Mouse (Mus musculus) stomach, embryonic 14.5 days (tissue): ENCODE data around the gene Ube2g1. TPM values are rescaled to one million over a fixed set of nuclear protein-coding genes. Genes with fewer than 3 reads are reported as not detected.

ENCODE experiments used
- ATAC-seq: fragments of 200-750 bp; cut with Nextera tagmentation; 2 replicates; pipeline ENCODE4 v1.8.0; 2017; ENCODE audit warnings: low read depth, moderate TSS enrichment; ENCODE audit not compliant: insufficient number of reproducible peaks, insufficient read depth, low FRiP score
- H3K27ac ChIP-seq: fragments of 300-500 bp; sonication (generic); 2 replicates; pipeline ENCODE4 v1.5.1; 2014; ENCODE audit warnings: mild to moderate bottlenecking, low read length, moderate library complexity, mixed read lengths
- H3K27me3 ChIP-seq: fragments of 300-500 bp; sonication (generic); 2 replicates; pipeline ENCODE4 v1.6.1; 2014; ENCODE audit warnings: low read length, control low read depth, mixed read lengths; ENCODE audit not compliant: control insufficient read depth, insufficient read depth
- H3K36me3 ChIP-seq: fragments of 300-500 bp; sonication (generic); 2 replicates; pipeline ENCODE4 v1.6.1; 2014; ENCODE audit warnings: mild to moderate bottlenecking, control low read depth, low read length, moderate library complexity, mixed read lengths; ENCODE audit not compliant: control insufficient read depth, insufficient read depth
- H3K4me1 ChIP-seq: fragments of 300-500 bp; sonication (generic); 2 replicates; pipeline ENCODE4 v1.6.1; 2014; ENCODE audit warnings: low read length, control low read depth, mixed read lengths; ENCODE audit not compliant: control insufficient read depth, insufficient read depth
- H3K4me2 ChIP-seq: fragments of 300-500 bp; sonication (generic); replicated peaks from 2 replicates; pipeline ENCODE4 v1.6.1; 2014; ENCODE audit warnings: low read depth, low read length, control low read depth
- H3K4me3 ChIP-seq: fragments of 300-500 bp; sonication (generic); 2 replicates; pipeline ENCODE4 v1.5.1; 2014; ENCODE audit warnings: low read depth, low read length, control low read depth
- H3K9ac ChIP-seq: fragments of 300-500 bp; sonication (generic); replicated peaks from 2 replicates; pipeline ENCODE4 v1.6.1; 2014; ENCODE audit warnings: low read depth, mild to moderate bottlenecking, control low read depth, low read length, moderate library complexity, mixed read lengths
- H3K9me3 ChIP-seq: fragments of 300-500 bp; sonication (generic); 2 replicates; pipeline ENCODE4 v1.6.1; 2016; ENCODE audit warnings: low read depth, low read length, control low read depth; ENCODE audit not compliant: control insufficient read depth
- WGBS: fragments of 180-500 bp; shearing (Covaris S2); extraction: QIAGEN DNeasy Blood & Tissue Kit; methylation state at CpG from one replicate; pipeline ENCODE4 v1.1.7; 2014; 5-methylcytosine and 5-hydroxymethylcytosine counted together
- polyA plus RNA-seq: library from polyadenylated mRNA; unstranded; fragments of >200 nt; fragmentation: Nextera tagmentation; extraction: Ambion mirVana; gene quantifications from 2 replicates; pipeline ENCODE4 v1.2.1, GENCODE M21; 2014

Ube2g1 gene
- polyA plus RNA-seq, 1 experiment from 2014 or later, result 70.1 TPM

DNA sequence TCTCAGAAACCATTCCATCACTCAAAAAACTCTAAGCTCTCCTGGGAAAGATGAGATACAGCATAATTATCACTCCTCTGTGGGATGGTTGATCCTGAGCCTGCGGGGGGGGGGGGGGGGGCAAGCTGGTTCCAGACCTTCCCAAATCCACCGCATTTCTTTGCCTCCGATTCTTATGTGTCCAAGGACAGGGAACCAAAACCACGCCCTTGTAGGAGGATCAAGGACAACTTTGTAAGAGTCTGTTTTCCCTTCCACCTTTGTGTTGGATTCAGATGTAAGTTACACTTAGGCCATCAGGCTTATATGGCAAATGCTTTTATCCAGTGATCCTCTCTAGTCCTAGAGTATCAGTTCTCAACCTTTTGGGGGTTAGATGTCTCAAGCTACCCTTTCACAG is 8.8 kb downstream of the Ube2g1 start:
- H3K27ac ChIP-seq, result no peak overlapping the region
- H3K4me3 ChIP-seq, result no peak overlapping the region
- WGBS, result 81% methylated on average over 4 of the region's 4 CpGs
- peaks cover 3% of the 10 kb centered on the region; the same call in 1 of the 2 replicates for H3K36me3 ChIP-seq
- H3K9me3 ChIP-seq, result no peaks in the 10 kb centered on the region
- H3K27me3 ChIP-seq, result no peaks in the 10 kb centered on the region
- H3K4me2 ChIP-seq, result no peak overlapping the region
- ATAC-seq, result no peak
- H3K9ac ChIP-seq, result no peak overlapping the region
- no peaks in the 10 kb centered on the region for H3K4me1 ChIP-seq

DNA sequence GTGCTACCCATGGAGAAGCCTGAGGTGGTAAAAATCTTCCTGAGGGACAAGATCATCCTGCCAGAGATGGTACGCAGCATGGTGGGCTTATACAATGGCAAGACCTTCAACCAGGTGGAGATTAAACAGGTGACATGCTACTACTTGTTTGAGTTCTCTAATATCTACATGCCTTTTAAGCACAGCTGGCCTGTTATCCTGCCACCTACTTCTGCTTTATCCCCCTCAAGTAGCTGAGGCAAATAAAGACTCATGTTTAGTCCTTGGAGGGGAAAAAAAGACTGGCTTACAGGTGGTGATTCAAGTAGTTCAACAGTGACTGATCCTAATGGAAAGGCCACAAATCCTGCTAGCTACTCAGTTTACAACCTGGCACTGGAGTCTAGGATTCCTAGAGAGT is 11.4 kb downstream of the Ube2g1 start:
- 93% methylated on average over 1 of the region's 1 CpGs for WGBS
- no peak overlapping the region for H3K27ac ChIP-seq
- no peaks in the 10 kb centered on the region for H3K4me1 ChIP-seq
- H3K9ac ChIP-seq, result no peak overlapping the region
- peaks cover 3% of the 10 kb centered on the region; the same call in 1 of the 2 replicates for H3K36me3 ChIP-seq
- no peak overlapping the region for H3K4me2 ChIP-seq
- no peaks in the 10 kb centered on the region for H3K9me3 ChIP-seq
- ATAC-seq, result no peak
- no peak overlapping the region for H3K4me3 ChIP-seq
- no peaks in the 10 kb centered on the region for H3K27me3 ChIP-seq

DNA sequence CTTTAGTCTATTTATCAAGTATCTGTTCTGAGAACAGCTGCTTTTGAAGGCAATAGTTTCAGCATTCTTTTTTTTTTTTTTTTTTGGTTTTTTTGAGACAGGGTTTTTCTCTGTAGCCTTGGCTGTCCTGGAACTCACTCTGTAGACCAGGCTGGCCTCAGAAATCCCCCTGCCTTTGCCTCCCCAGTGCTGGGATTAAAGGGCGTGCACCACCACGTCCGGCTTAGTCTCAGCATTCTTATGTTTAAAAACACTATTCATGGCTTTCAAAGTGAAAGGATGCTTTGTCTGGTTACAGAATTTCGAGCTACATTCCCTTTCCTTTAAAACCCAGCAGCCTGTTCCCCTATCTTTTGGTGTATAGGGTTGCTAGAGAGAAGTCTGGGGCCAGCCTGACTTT is 35.6 kb downstream of the Ube2g1 start:
- H3K9me3 ChIP-seq, result no peaks in the 10 kb centered on the region
- WGBS, result 61% methylated on average over 4 of the region's 4 CpGs
- no peak overlapping the region for H3K4me2 ChIP-seq
- H3K9ac ChIP-seq, result no peak overlapping the region
- no peak overlapping the region for H3K27ac ChIP-seq
- no peak overlapping the region for H3K4me3 ChIP-seq
- H3K4me1 ChIP-seq, result no peaks in the 10 kb centered on the region
- no peaks in the 10 kb centered on the region for H3K27me3 ChIP-seq
- H3K36me3 ChIP-seq, result no peaks in the 10 kb centered on the region
- no peak for ATAC-seq

DNA sequence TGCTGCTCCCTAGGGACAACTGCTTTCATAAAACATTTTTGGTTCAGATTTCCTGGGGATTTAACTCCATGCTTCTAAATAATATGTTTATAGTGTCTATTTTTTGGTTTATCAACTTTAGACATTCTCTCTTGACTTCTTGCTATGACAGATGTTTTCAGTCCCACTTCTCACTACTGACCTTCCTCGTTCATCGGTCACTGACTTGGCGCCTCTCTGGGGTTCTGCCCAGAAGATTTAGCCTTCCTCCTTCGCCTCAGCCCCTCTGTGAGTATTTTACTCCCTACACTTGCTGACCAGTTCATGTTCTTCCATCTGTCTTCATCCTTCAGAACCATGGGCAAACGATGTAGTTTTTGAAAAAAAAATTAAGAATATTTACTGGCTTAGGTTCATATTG is 38.3 kb downstream of the Ube2g1 start:
- WGBS, result 53% methylated on average over 5 of the region's 5 CpGs
- no peaks in the 10 kb centered on the region for H3K9me3 ChIP-seq
- H3K27ac ChIP-seq, result no peak overlapping the region
- H3K4me3 ChIP-seq, result no peak overlapping the region
- H3K4me1 ChIP-seq, result no peaks in the 10 kb centered on the region
- no peak overlapping the region for H3K9ac ChIP-seq
- no peak for ATAC-seq
- no peaks in the 10 kb centered on the region for H3K27me3 ChIP-seq
- no peaks in the 10 kb centered on the region for H3K36me3 ChIP-seq
- H3K4me2 ChIP-seq, result no peak overlapping the region

GRCm38 (mm10) chr11:72650347-72650746 is 43.3 kb downstream of the Ube2g1 start:
- Histone ChIP-seq H3K4me1 (no peaks in the 10 kb centered on the region), H3K9me3 (no peaks in the 10 kb centered on the region), H3K27ac (no peak overlapping the region), H3K36me3 (no peaks in the 10 kb centered on the region), H3K4me2 (no peak overlapping the region), H3K9ac (no peak overlapping the region), H3K27me3 (no peaks in the 10 kb centered on the region), H3K4me3 (no peak overlapping the region)
- ATAC-seq, result no peak
- 80% methylated on average over 2 of the region's 2 CpGs for WGBS

- Histone ChIP-seq H3K9ac (no peak overlapping the region), H3K4me2 (no peak overlapping the region), H3K9me3 (no peaks in the 10 kb centered on the region), H3K27ac (no peak overlapping the region), H3K4me3 (no peak overlapping the region), H3K4me1 (no peaks in the 10 kb centered on the region), H3K36me3 (no peaks in the 10 kb centered on the region), H3K27me3 (no peaks in the 10 kb centered on the region)
- ATAC-seq, result no peak
These were observed 52.8 kb downstream of the Ube2g1 start for GRCm38 (mm10) chr11:72659918-72660317.

GRCm38 (mm10) chr11:72660359-72660758 is 53.3 kb downstream of the Ube2g1 start:
- Histone ChIP-seq H3K27ac (no peak overlapping the region), H3K27me3 (no peaks in the 10 kb centered on the region), H3K4me3 (no peak overlapping the region), H3K4me2 (no peak overlapping the region), H3K36me3 (no peaks in the 10 kb centered on the region), H3K9ac (no peak overlapping the region), H3K9me3 (no peaks in the 10 kb centered on the region), H3K4me1 (no peaks in the 10 kb centered on the region)
- ATAC-seq, result no peak
- whole genome bisulfite sequencing, result 90% methylated on average over 1 of the region's 1 CpGs

DNA sequence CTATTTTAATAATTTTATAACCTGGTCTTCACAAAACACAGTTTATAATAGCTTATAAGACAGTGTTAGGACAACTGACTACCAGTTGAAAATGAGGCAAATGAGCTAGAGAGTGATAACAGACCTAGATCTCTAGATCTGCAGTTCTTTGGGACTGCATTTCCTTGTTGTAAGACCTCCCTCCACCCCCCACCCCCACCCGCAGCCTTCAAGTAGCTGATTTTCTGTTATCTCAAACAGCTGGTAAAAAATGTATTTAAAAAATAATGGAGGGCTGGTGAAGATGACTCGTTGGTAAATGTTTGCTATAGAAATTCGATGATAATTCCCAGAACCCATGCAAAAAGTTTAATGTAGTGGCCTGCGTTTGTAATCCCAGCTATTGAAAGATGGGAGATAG is 57.6 kb downstream of the Ube2g1 start:
- WGBS, result 87% methylated on average over 4 of the region's 4 CpGs
- H3K27me3 ChIP-seq, result no peaks in the 10 kb centered on the region
- no peak for ATAC-seq
- no peak overlapping the region for H3K27ac ChIP-seq
- no peaks in the 10 kb centered on the region for H3K4me1 ChIP-seq
- no peak overlapping the region for H3K9ac ChIP-seq
- H3K9me3 ChIP-seq, result no peaks in the 10 kb centered on the region
- H3K4me2 ChIP-seq, result no peak overlapping the region
- no peak overlapping the region for H3K4me3 ChIP-seq
- no peaks in the 10 kb centered on the region for H3K36me3 ChIP-seq

DNA sequence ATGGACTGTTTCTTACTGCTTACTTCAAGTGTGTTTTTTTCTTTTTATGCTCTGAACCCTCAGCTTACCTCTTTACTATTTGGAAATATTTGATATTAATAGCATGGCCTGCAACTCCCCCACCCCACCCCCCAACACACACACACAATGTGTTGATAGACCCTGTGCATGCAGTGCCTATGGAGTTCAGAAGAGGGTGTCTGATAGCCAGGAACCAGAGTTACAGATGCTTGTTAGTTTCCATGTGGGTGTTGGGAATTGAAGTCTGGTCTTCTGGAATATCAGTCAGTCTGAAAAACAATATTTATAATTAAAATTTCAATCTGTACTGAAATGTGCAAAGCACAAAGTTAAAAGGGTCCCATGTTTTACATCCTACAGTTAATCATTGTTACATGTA is 63.6 kb downstream of the Ube2g1 start:
- Histone ChIP-seq H3K27ac (no peak overlapping the region), H3K9me3 (no peaks in the 10 kb centered on the region), H3K36me3 (no peaks in the 10 kb centered on the region), H3K4me1 (no peaks in the 10 kb centered on the region), H3K4me2 (no peak overlapping the region), H3K9ac (no peak overlapping the region), H3K4me3 (no peak overlapping the region), H3K27me3 (no peaks in the 10 kb centered on the region)
- no peak for ATAC-seq
